Mouse (Mus musculus): Measurements from ENCODE around the gene Tnpo1.

Gene Tnpo1

GRCm38 (mm10) chr13:98926213-98926957, at the start of gene Tnpo1:
Gene Tnpo1, minus strand, starts transcription at chr13:98926384.
- peak; percentile 87 to 88 for DNase-seq (ENCODE audit: low spot score in 2 of 2)

- no peak for DNase-seq (ENCODE audit: low spot score in 2 of 2)
These were observed 45.9 kb upstream of the Tnpo1 start for GRCm38 (mm10) chr13:98972090-98972489.

GRCm38 (mm10) chr13:98971641-98972040, 45.5 kb upstream of the Tnpo1 start:
- DNase-seq (ENCODE audit: low spot score in 2 of 2): no peak

- no peak for DNase-seq (ENCODE audit: low spot score in 2 of 2)
These were observed 42.3 kb upstream of the Tnpo1 start for GRCm38 (mm10) chr13:98968517-98968916.

- no peak for DNase-seq (ENCODE audit: low spot score in 2 of 2)
These were observed 41.8 kb upstream of the Tnpo1 start for GRCm38 (mm10) chr13:98967942-98968341.

- no peak for DNase-seq (ENCODE audit: low spot score in 2 of 2)
These were observed 40.4 kb upstream of the Tnpo1 start for GRCm38 (mm10) chr13:98966583-98966982.

- no peak for DNase-seq (ENCODE audit: low spot score in 2 of 2)
These were observed 37.4 kb upstream of the Tnpo1 start for GRCm38 (mm10) chr13:98963612-98964011.

- no peak for DNase-seq (ENCODE audit: low spot score in 2 of 2)
These were observed 32.0 kb upstream of the Tnpo1 start for GRCm38 (mm10) chr13:98958177-98958576.

- no peak for DNase-seq (ENCODE audit: low spot score in 2 of 2)
These were observed 30.0 kb upstream of the Tnpo1 start for GRCm38 (mm10) chr13:98956209-98956608.

GRCm38 (mm10) chr13:98955676-98956075, 29.5 kb upstream of the Tnpo1 start:
- no peak for DNase-seq (ENCODE audit: low spot score in 2 of 2)

- peak in 1 of 2 experiments; percentile 61 for DNase-seq (ENCODE audit: low spot score in 2 of 2)
These were observed 29.0 kb upstream of the Tnpo1 start for GRCm38 (mm10) chr13:98955226-98955625.

- DNase-seq (ENCODE audit: low spot score in 2 of 2): no peak
These were observed 27.6 kb upstream of the Tnpo1 start for GRCm38 (mm10) chr13:98953830-98954229.

- no peak for DNase-seq (ENCODE audit: low spot score in 2 of 2)
These were observed 25.8 kb upstream of the Tnpo1 start for GRCm38 (mm10) chr13:98951951-98952350.

- DNase-seq (ENCODE audit: low spot score in 2 of 2): no peak
These were observed 22.0 kb upstream of the Tnpo1 start for GRCm38 (mm10) chr13:98948146-98948545.

GRCm38 (mm10) chr13:98946434-98946833, 20.2 kb upstream of the Tnpo1 start:
- DNase-seq (ENCODE audit: low spot score in 2 of 2): no peak

- no peak for DNase-seq (ENCODE audit: low spot score in 2 of 2)
These were observed 19.7 kb upstream of the Tnpo1 start for GRCm38 (mm10) chr13:98945908-98946307.

- no peak for DNase-seq (ENCODE audit: low spot score in 2 of 2)
These were observed 19.2 kb upstream of the Tnpo1 start for GRCm38 (mm10) chr13:98945381-98945780.

- DNase-seq (ENCODE audit: low spot score in 2 of 2): peak in 1 of 2 experiments; percentile 13
These were observed 18.5 kb upstream of the Tnpo1 start for GRCm38 (mm10) chr13:98944620-98945081.

- no peak for DNase-seq (ENCODE audit: low spot score in 2 of 2)
These were observed 16.2 kb upstream of the Tnpo1 start for GRCm38 (mm10) chr13:98942360-98942759.

GRCm38 (mm10) chr13:98941829-98942343, 15.7 kb upstream of the Tnpo1 start:
- no peak for DNase-seq (ENCODE audit: low spot score in 2 of 2)

- DNase-seq (ENCODE audit: low spot score in 2 of 2): no peak
These were observed 10.9 kb upstream of the Tnpo1 start for GRCm38 (mm10) chr13:98937108-98937507.

GRCm38 (mm10) chr13:98928908-98929307, 2.7 kb upstream of the Tnpo1 start:
- DNase-seq (ENCODE audit: low spot score in 2 of 2): no peak

GRCm38 (mm10) chr13:98926958-98927242, 716 bp upstream of the Tnpo1 start:
- no peak for DNase-seq (ENCODE audit: low spot score in 2 of 2)
